ENCODE assay signal across 23 mouse cellular contexts in genomic region chr10:110726431-110726830, GRCm38 (mm10). TPM values are rescaled to one million over a fixed set of nuclear protein-coding genes. Genes with fewer than 3 reads are reported as not detected.
DNase-seq lines count a peak whose midpoint lies in the region; ATAC-seq and TF ChIP-seq lines count a peak whose summit lies in the region.
"Had no signal": no experiment of that assay in that cellular context is flagged by ENCODE, and none has a peak within 500 bp of the region (broad histone marks: within the 10 kb centered on the region; RNA-seq: fewer than 3 reads in every experiment).

No protein-coding gene starts in this region.

- H3K4me2 ChIP-seq in CH12.LX (ENCODE audit: insufficient read depth, low read depth, poor library complexity, severe bottlenecking): no peak overlapping the region

- no peaks in the 10 kb centered on the region for H3K27me3 ChIP-seq in CH12.LX (replicated peaks)
- no peaks in the 10 kb centered on the region for H3K27me3 ChIP-seq in limb, embryonic 10.5 days (ENCODE audit: low read depth, poor library complexity, severe bottlenecking)

- TF ChIP-seq POLR2A in CH12.LX (IDR thresholded peaks at IDR 0.05; ENCODE audit: low read depth, low read length): no peak

- no peaks in the 10 kb centered on the region for H3K79me2 ChIP-seq in CH12.LX (replicated peaks; ENCODE audit: control insufficient read depth, extremely low read depth, insufficient read depth, poor library complexity, severe bottlenecking)

- no peaks in the 10 kb centered on the region for H3K9me3 ChIP-seq in CH12.LX (replicated peaks; ENCODE audit: low read length)
- no peaks in the 10 kb centered on the region for H3K9me3 ChIP-seq in ES-E14 (ENCODE audit: control insufficient read depth, insufficient read depth, low read depth, low read length)
- no peaks in the 10 kb centered on the region for H3K9me3 ChIP-seq in limb, embryonic 10.5 days (replicated peaks)
- H3K9me3 ChIP-seq: G1E had no signal

- H3K27ac ChIP-seq in CH12.LX (ENCODE audit: insufficient read depth, low read depth) (no peak overlapping the region), ES-E14 (ENCODE audit: insufficient read depth, low read depth, low read length, poor library complexity, severe bottlenecking) (no peak overlapping the region)
- no peak overlapping the region for H3K27ac ChIP-seq in limb, embryonic 10.5 days

- peak; percentile 85 for DNase-seq in heart, adult 11 months
- no peak for DNase-seq in heart, postnatal 4 days
- DNase-seq in CH12.LX (ENCODE audit: extremely low read depth) (no peak), ES-E14 (ENCODE audit: low read depth, low spot score) (no peak)
- peak; percentile 28 for DNase-seq in limb, embryonic 10.5 days (ENCODE audit: low spot score)
- no peak for DNase-seq in lung, postnatal 36 days
- no peak for DNase-seq in spleen, adult 18-20 months
- DNase-seq: adrenal gland, adult 2 months; adrenal gland, adult 8-10 months; adrenal gland, postnatal 10 days; adrenal gland, postnatal 14 days; adrenal gland, postnatal 25 days; adrenal gland, postnatal 36 days; B cell, adult 2 months; cerebellum, adult 11 months; cerebellum, adult 11-12 months; cerebellum, adult 18-20 months; cerebellum, adult 2 months had no signal

- H3K36me3 ChIP-seq in CH12.LX (replicated peaks in 1 of 2; ENCODE audit: control insufficient read depth in 1 of 2, insufficient read depth in 1 of 2, low read length in 1 of 2) (no peaks in the 10 kb centered on the region), ES-E14 (ENCODE audit: control insufficient read depth, insufficient read depth, low read length, poor library complexity, severe bottlenecking) (no peaks in the 10 kb centered on the region)
- no peaks in the 10 kb centered on the region for H3K36me3 ChIP-seq in limb, embryonic 10.5 days
- H3K36me3 ChIP-seq: G1E had no signal

- no peak for ATAC-seq in erythroid progenitor cell, adult 5-6 weeks (replicated peaks; ENCODE audit: low FRiP score, poor library complexity, severe bottlenecking)
- ATAC-seq: activated CD4-positive, CD25-positive, alpha-beta regulatory T cell, adult 4 months; CD4-positive, CD25-positive, alpha-beta regulatory T cell, adult 4 months; Patski had no signal

- H3K9ac ChIP-seq in CH12.LX (ENCODE audit: insufficient read depth, low read depth) (no peak overlapping the region), ES-E14 (ENCODE audit: insufficient read depth, low read depth, low read length, poor library complexity, severe bottlenecking) (no peak overlapping the region)

- 85% methylated on average over 15 of the region's 15 CpGs for WGBS in limb, embryonic 10.5 days

- no peaks in the 10 kb centered on the region for H3K4me1 ChIP-seq in CH12.LX (ENCODE audit: control insufficient read depth in 1 of 2, insufficient read depth in 2 of 2)
- H3K4me1 ChIP-seq in ES-E14 (ENCODE audit: control insufficient read depth in 2 of 2, insufficient read depth in 2 of 2, low read length in 2 of 2, poor library complexity in 1 of 2): no peaks in the 10 kb centered on the region
- no peaks in the 10 kb centered on the region for H3K4me1 ChIP-seq in limb, embryonic 10.5 days

- H3K4me3 ChIP-seq in CH12.LX (replicated peaks in 1 of 3; ENCODE audit: low read depth in 2 of 3, low read length in 2 of 3, poor library complexity in 1 of 3) (no peak overlapping the region), ES-E14 (ENCODE audit: insufficient read depth in 1 of 2, low read depth in 1 of 2, low read length in 2 of 2, poor library complexity in 1 of 2, severe bottlenecking in 1 of 2) (no peak overlapping the region)
- no peak overlapping the region for H3K4me3 ChIP-seq in limb, embryonic 10.5 days

- in situ Hi-C loops in CH12.LX (cut with MboI; ENCODE audit: low pct_ligation_motif_present, low pct_unique_long_range_greater_than_20kb, low sequenced_read_pairs): no loop called here
- in situ Hi-C loops in ES-E14 (cut with MboI; ENCODE audit: low sequenced_read_pairs in 2 of 2, unreplicated experiment in 2 of 2): no loop called here

- no peak for TF ChIP-seq CTCF in CH12.LX (conservative IDR thresholded peaks at IDR 0.05 in 1 of 2, IDR thresholded peaks at IDR 0.05 in 1 of 2; ENCODE audit: low read depth in 2 of 2, low read length in 2 of 2)

- no peak for TF ChIP-seq RAD21 in CH12.LX (IDR thresholded peaks at IDR 0.05; ENCODE audit: low read depth, low read length)

- dilution Hi-C loops in CH12.LX (cut with MboI; ENCODE audit: extremely low pct_ligation_motif_present, extremely low pct_unique_long_range_greater_than_20kb, low sequenced_read_pairs): no loop called here

- no peak for TF ChIP-seq EP300 in CH12.LX (IDR thresholded peaks at IDR 0.05; ENCODE audit: low read length)

TF ChIP-seq in CH12.LX, 34 proteins besides CTCF, POLR2A, EP300 and RAD21:
- TF ChIP-seq MAFK (IDR thresholded peaks at IDR 0.05; ENCODE audit: insufficient replicate concordance, low read length): peak; percentile 70
- no peak for TF ChIP-seq UBTF (IDR thresholded peaks at IDR 0.05; ENCODE audit: low read depth, low read length)

TF ChIP-seq in ES-E14, 5 proteins besides CTCF, POLR2A, EP300 and RAD21:
- no peak for TF ChIP-seq ZC3H11A (IDR thresholded peaks at IDR 0.05; ENCODE audit: borderline replicate concordance, low read depth, low read length)
- TF ChIP-seq MAFK (IDR thresholded peaks at IDR 0.05; ENCODE audit: insufficient read depth, low read depth, low read length): peak; percentile 89

RNA-seq across cellular contexts. Expression of gene E2f7, which starts 18.8 kb away (rescaled TPM):
- 10 to 100 TPM; 14.9 to 19.2 TPM for total RNA-seq in heart, postnatal 4 days (2021)
- total RNA-seq in CH12.LX (2012; rRNA removed): 1.1 and 1.8 TPM in 2 replicates
- 0.66 and 0.82 TPM in 2 replicates for total RNA-seq in CH12.LX (2014; rRNA removed)
- polyA plus RNA-seq in CH12.LX (2012; ENCODE audit: insufficient read length, low read depth): 3.8 and 4.5 TPM in 2 replicates
- 13.8 and 15.6 TPM in 2 replicates for total RNA-seq in ES-E14 (2012; rRNA removed)
- 44.7 and 46.6 TPM in 2 replicates for polyA plus RNA-seq in limb, embryonic 10.5 days (2016; fragmentation: Nextera tagmentation; extraction: Ambion mirVana)
- 48.7 and 73.8 TPM in 2 replicates for total RNA-seq in erythroid progenitor cell, adult 5-6 weeks (2015; ENCODE audit: low replicate concordance)
- total RNA-seq in erythroid progenitor cell, adult 5-6 weeks (2017; ENCODE audit: low replicate concordance): 42.1 and 47.7 TPM in 2 replicates

Comparison
In these comparisons a context has a peak if more than half of its experiments do, and no peak if none do; other contexts are left out.
1. DNase-seq: peak in heart, adult 11 months (single experiment) and limb, embryonic 10.5 days (single experiment); none in heart, postnatal 4 days (single experiment), CH12.LX (single experiment), ES-E14 (single experiment), lung, postnatal 36 days (single experiment) and spleen, adult 18-20 months (0 of 2).